Mouse (Mus musculus) testis, adult 10 weeks (tissue): Measurements from ENCODE around the gene Gpi1. TPM values are rescaled to one million over a fixed set of nuclear protein-coding genes. Genes with fewer than 3 reads are reported as not detected.

Experiments
- polyA plus RNA-seq: library from polyadenylated mRNA; stranded (reverse); fragments of 350-450 nt; fragmentation: Illumina TruSeq; extraction: RNeasy Lipid Tissue Mini Kit (QIAGEN cat#74804); gene quantifications from one replicate; pipeline ENCODE4 v1.2.3, GENCODE M21; 2014; ENCODE audit warnings: low read depth, low replicate concordance

Gpi1 gene
- 67.4 TPM for polyA plus RNA-seq

DNA sequence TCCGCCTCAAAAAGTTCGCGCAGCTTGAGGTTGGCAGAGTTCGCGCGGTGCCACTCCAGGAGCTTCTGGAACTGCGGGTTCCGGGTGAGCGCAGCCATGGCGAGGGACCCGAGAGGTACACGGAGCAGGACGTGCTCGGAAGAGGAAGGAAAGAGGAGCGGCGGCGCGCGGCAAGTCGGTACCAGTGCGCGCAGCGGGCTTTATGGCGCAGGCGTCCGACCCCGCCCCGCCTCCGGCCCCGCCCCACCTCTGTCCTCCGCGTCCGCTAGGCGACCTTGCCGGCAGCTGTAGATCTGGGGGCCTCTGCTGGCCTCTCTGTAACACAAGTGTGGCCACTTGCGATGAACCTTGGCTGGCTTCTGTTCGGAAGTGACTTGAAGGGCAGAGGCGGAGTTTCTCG lies at the start of gene Gpi1:
TSS of gene Gpi1 (minus strand) at position 221 of the 400 bp plus-strand sequence.

DNA sequence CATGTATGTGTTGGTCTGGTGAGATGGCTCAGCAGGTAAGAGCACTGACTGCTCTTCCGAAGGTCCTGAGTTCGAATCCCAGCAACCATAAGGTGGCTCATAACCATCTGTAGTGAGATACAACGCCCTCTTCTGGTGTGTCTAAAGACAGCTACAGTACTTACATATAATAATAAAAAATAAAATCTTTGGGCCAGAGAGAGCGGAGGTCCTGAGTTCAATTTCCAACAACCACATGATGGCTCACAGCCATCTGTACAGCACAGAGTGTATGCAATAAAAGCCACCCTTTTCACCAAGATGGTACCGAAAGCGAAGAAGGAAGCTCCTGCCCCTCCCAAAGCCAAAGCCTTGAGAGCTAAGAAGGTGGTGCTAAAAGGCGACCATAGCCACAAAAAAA lies 20.6 kb upstream of the Gpi1 start, which contains the start of gene Gm6096:
TSS of gene Gm6096 (plus strand) at position 301 of the 400 bp plus-strand sequence.

DNA sequence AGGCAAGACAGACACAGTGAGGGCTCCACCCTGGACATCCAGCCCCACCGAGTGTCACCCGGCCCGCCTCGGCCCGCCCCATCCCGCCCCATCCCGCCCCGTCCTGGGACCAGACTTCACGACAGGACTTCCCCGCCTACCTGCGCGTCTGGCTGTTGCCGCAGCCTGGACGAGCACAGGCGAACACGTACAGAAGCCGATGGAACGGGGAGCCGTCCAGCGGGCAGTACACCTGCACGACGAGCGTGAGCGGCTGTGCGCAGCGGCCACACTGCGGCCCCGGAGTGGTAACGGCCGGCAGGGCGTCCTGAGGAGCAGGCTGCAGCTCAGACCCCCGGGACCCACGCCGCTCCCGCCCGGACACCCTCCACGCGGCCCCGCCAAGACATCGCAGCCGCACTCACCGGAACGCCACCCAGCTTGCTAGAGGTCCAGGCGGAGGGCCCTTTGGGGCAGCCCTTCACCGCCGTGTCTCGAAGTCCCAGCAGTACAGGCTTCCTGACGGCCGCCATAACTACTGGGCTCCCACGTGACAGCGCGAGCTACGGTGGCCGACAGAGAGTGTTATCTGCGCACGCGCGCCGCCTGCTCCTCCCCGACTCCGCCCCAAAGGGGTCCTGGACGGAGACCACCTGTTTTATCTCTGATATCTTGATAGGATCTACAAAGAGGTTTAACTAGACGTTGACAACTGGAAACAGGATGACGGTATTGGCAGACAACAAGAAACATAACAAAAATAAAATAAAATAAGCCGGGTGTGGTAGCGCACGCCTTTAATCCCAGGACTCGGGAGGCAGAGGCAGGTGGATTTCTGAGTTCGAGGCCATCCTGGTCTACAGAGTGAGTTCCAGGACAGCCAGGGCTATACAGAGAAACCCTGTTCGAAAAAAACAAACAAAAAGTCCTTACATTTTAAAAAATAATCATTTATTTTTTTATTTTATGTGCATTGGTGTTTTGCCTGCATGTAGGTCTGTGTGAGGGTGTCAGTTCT lies 33.7 kb downstream of the Gpi1 start, which contains the start of gene Pdcd2l:
TSS of gene Pdcd2l (minus strand) at position 530 of the 997 bp plus-strand sequence.

DNA sequence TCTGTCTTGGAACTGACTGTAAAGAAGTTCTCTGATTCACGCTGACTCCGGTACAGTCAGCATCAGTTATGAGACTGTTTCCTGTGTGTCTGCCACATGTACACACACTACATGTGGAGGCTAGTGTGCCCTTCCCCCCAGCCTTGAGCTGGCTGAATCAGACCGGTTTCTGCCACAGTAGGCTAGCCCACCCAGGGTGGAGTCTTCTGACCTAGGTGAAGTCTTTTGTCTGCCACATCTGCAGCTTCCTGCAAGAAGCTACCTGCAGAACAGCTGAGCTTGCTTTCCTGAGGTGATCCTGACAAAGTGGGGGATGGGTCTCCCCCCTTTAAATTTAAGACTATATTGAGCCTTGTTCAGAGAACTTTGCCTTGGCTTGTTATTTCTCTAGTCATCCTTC lies 60.7 kb downstream of the Gpi1 start, which contains the start of gene Uba2:
TSS of gene Uba2 (minus strand) at position 146 of the 400 bp plus-strand sequence.

Other genes starting within 250 kb of the Gpi1 start
- gene Scgb2b27, start 216.4 kb downstream of the Gpi1 start, polyA plus RNA-seq, result not detected
- gene Scgb1b27, start 208.9 kb downstream of the Gpi1 start, polyA plus RNA-seq, result not detected
- not detected for gene Scgb1b30, start 134.9 kb downstream of the Gpi1 start, polyA plus RNA-seq
- 0.53 TPM for gene Wtip, start 97.1 kb downstream of the Gpi1 start, polyA plus RNA-seq
- 133 TPM for gene Uba2, start 60.7 kb downstream of the Gpi1 start, polyA plus RNA-seq
- gene Pdcd2l, start 33.7 kb downstream of the Gpi1 start, polyA plus RNA-seq, result 6.5 TPM
- not detected for gene Gm6096, start 20.7 kb upstream of the Gpi1 start, polyA plus RNA-seq
- 47.7 TPM for gene 4931406P16Rik, start 83.2 kb upstream of the Gpi1 start, polyA plus RNA-seq
- gene Lsm14a, start 163.0 kb upstream of the Gpi1 start, polyA plus RNA-seq, result 57.2 TPM